ENCODE assay signal across 8 mouse cellular contexts in the genomic region with DNA sequence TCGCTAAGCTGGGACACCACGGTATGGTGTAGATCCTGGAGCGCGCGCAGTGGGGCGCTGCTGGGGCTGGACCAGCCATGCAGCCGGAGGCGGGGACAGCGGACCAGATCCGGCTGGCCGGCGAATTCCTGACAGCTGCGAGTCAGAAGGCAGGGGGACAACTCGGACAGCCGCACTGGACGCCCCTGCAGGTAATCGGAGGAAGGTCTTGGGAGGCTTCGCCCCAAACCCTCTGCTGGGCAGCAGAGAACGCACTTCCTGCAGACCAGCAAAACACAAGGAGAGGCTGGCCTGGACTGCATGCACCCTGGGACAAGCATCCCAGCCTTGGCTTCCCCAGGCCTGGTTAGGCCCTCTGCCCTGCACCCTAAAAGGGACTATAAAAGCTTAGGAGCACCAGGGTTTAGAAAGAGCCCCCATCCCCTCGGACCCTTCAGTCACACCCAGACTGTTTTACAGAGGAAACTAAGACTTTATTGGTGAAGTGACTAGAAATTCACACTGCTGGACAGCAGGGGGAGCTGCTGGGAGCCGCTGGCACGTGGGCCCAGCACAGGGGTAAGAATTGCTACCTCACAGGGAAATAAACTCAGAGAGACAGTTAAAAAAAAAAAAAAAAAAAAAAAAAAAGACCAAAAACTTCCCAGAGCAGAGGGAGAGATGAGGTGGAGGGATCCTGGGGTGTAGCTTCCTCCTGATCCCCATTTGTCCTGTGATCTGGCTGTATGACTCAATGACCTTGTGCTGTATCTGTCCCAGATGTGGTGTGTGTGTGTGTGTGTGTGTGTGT. TPM values are rescaled to one million over a fixed set of nuclear protein-coding genes. Genes with fewer than 3 reads are reported as not detected.
DNase-seq lines count a peak whose midpoint lies in the region; ATAC-seq and TF ChIP-seq lines count a peak whose summit lies in the region.

Cracr2a (plus strand) TSS at position 108 of the 790 bp plus-strand sequence.

- H3K4me2 ChIP-seq in forebrain, embryonic 13.5 days: peak within 1 kb of the TSS; percentile 75
- peak within 1 kb of the TSS; percentile 96 for H3K4me2 ChIP-seq in heart, postnatal 0 days (ENCODE audit: low read depth, low read length)
- H3K4me2 ChIP-seq in liver, embryonic 16.5 days (ENCODE audit: low read depth, low read length): peak within 1 kb of the TSS; percentile 83
- H3K4me2 ChIP-seq in neural tube, embryonic 12.5 days (replicated peaks): peak within 1 kb of the TSS; percentile 83
- peak within 1 kb of the TSS; percentile 88 for H3K4me2 ChIP-seq in stomach, postnatal 0 days (replicated peaks; ENCODE audit: low read depth)

- H3K4me3 ChIP-seq in forebrain, embryonic 13.5 days: peak within 1 kb of the TSS; percentile 45
- peak within 1 kb of the TSS; percentile 61 for H3K4me3 ChIP-seq in heart, postnatal 0 days (ENCODE audit: low read depth, low read length)
- H3K4me3 ChIP-seq in liver, embryonic 16.5 days (ENCODE audit: low read depth, low read length): peak within 1 kb of the TSS; percentile 65
- H3K4me3 ChIP-seq in neural tube, embryonic 12.5 days: peak within 1 kb of the TSS; percentile 41
- H3K4me3 ChIP-seq in stomach, postnatal 0 days (ENCODE audit: low read depth, low read length): peak within 1 kb of the TSS; percentile 52

- H3K27me3 ChIP-seq in forebrain, embryonic 13.5 days: no peaks in the 10 kb centered on the region
- peaks cover 5% of the 10 kb centered on the region; the same call in 1 of the 2 replicates for H3K27me3 ChIP-seq in heart, postnatal 0 days (ENCODE audit: control insufficient read depth, insufficient read depth, low read length)
- no peaks in the 10 kb centered on the region for H3K27me3 ChIP-seq in liver, embryonic 16.5 days (ENCODE audit: control insufficient read depth, insufficient read depth, low read depth, low read length)
- H3K27me3 ChIP-seq in neural tube, embryonic 12.5 days (replicated peaks): no peaks in the 10 kb centered on the region
- H3K27me3 ChIP-seq in stomach, postnatal 0 days (ENCODE audit: control insufficient read depth, insufficient read depth, low read length): no peaks in the 10 kb centered on the region

- DNase-seq in ES-CJ7 (ENCODE audit: low read depth, low spot score): peak; percentile 90
- DNase-seq in cerebellum, adult 11 months: peak; percentile 23
- peak; percentile 83 for DNase-seq in heart, postnatal 0 days (ENCODE audit: low spot score)
- peak; percentile 77 to 85 for DNase-seq in kidney, postnatal 25 days
- peak; percentile 90 for DNase-seq in stomach, postnatal 0 days (ENCODE audit: low spot score)

- no peak for TF ChIP-seq EP300 in heart, postnatal 0 days (IDR thresholded peaks at IDR 0.05; ENCODE audit: low read depth)
- no peak for TF ChIP-seq EP300 in stomach, postnatal 0 days (optimal IDR thresholded peaks at IDR 0.05)

- H3K27ac ChIP-seq in forebrain, embryonic 13.5 days: no peak within 1 kb of the TSS
- peak within 1 kb of the TSS; percentile 72 for H3K27ac ChIP-seq in heart, postnatal 0 days (ENCODE audit: low read depth)
- H3K27ac ChIP-seq in liver, embryonic 16.5 days (ENCODE audit: low read length): no peak within 1 kb of the TSS
- H3K27ac ChIP-seq in neural tube, embryonic 12.5 days: no peak within 1 kb of the TSS
- peak within 1 kb of the TSS; percentile 69 for H3K27ac ChIP-seq in stomach, postnatal 0 days (replicated peaks)

- H3K9ac ChIP-seq in forebrain, embryonic 13.5 days: peak within 1 kb of the TSS; percentile 57
- no peak within 1 kb of the TSS; the same call in 1 of the 2 replicates for H3K9ac ChIP-seq in heart, postnatal 0 days (replicated peaks; ENCODE audit: low read depth, low read length)
- H3K9ac ChIP-seq in liver, embryonic 16.5 days (ENCODE audit: low read depth, low read length): peak within 1 kb of the TSS; percentile 63
- H3K9ac ChIP-seq in neural tube, embryonic 12.5 days: peak within 1 kb of the TSS; percentile 57; the same call in 1 of the 2 replicates
- peak within 1 kb of the TSS; percentile 57 for H3K9ac ChIP-seq in stomach, postnatal 0 days (ENCODE audit: low read length)

- H3K36me3 ChIP-seq in forebrain, embryonic 13.5 days (ENCODE audit: poor library complexity, severe bottlenecking): no peaks in the 10 kb centered on the region
- H3K36me3 ChIP-seq in heart, postnatal 0 days (replicated peaks; ENCODE audit: control insufficient read depth, insufficient read depth, low read length): no peaks in the 10 kb centered on the region
- H3K36me3 ChIP-seq in liver, embryonic 16.5 days (ENCODE audit: control insufficient read depth, insufficient read depth): no peaks in the 10 kb centered on the region
- no peaks in the 10 kb centered on the region for H3K36me3 ChIP-seq in neural tube, embryonic 12.5 days
- H3K36me3 ChIP-seq in stomach, postnatal 0 days (ENCODE audit: control insufficient read depth, insufficient read depth, low read length): no peaks in the 10 kb centered on the region

- peak; percentile 91 for ATAC-seq in forebrain, embryonic 13.5 days
- ATAC-seq in heart, postnatal 0 days (ENCODE audit: insufficient read depth, low read depth): peak; percentile 91
- ATAC-seq in liver, embryonic 16.5 days (ENCODE audit: low read depth): peak; percentile 90
- ATAC-seq in neural tube, embryonic 12.5 days (ENCODE audit: low FRiP score, low read depth): peak; percentile 93
- ATAC-seq in stomach, postnatal 0 days (ENCODE audit: low FRiP score, low TSS enrichment): peak; percentile 95

- H3K9me3 ChIP-seq in forebrain, embryonic 13.5 days (replicated peaks): no peaks in the 10 kb centered on the region
- H3K9me3 ChIP-seq in heart, postnatal 0 days (replicated peaks; ENCODE audit: control insufficient read depth, low read length): no peaks in the 10 kb centered on the region
- H3K9me3 ChIP-seq in liver, embryonic 16.5 days (replicated peaks; ENCODE audit: control insufficient read depth, low read length): no peaks in the 10 kb centered on the region
- no peaks in the 10 kb centered on the region for H3K9me3 ChIP-seq in neural tube, embryonic 12.5 days
- no peaks in the 10 kb centered on the region for H3K9me3 ChIP-seq in stomach, postnatal 0 days (ENCODE audit: control insufficient read depth, low read length)

- H3K4me1 ChIP-seq in forebrain, embryonic 13.5 days: peaks cover 9% of the 10 kb centered on the region
- H3K4me1 ChIP-seq in heart, postnatal 0 days (ENCODE audit: control insufficient read depth, insufficient read depth): peaks cover 17% of the 10 kb centered on the region; the same call in 1 of the 2 replicates
- peaks cover 5% of the 10 kb centered on the region for H3K4me1 ChIP-seq in liver, embryonic 16.5 days (ENCODE audit: control insufficient read depth, low read depth, low read length)
- peaks cover 7% of the 10 kb centered on the region; the same call in 1 of the 2 replicates for H3K4me1 ChIP-seq in neural tube, embryonic 12.5 days
- no peaks in the 10 kb centered on the region for H3K4me1 ChIP-seq in stomach, postnatal 0 days (replicated peaks; ENCODE audit: control insufficient read depth, insufficient read depth)

- WGBS in forebrain, embryonic 13.5 days: under 1% methylated on average over 22 of the region's 22 CpGs
- under 1% methylated on average over 22 of the region's 22 CpGs for WGBS in heart, postnatal 0 days
- WGBS in liver, embryonic 16.5 days (ENCODE audit: insufficient replicate concordance): under 1% methylated on average over 22 of the region's 22 CpGs
- under 1% methylated on average over 22 of the region's 22 CpGs for WGBS in neural tube, embryonic 12.5 days
- WGBS in stomach, postnatal 0 days: under 1% methylated on average over 22 of the region's 22 CpGs

- peak; percentile 65 for TF ChIP-seq CTCF in heart, postnatal 0 days (IDR thresholded peaks at IDR 0.05; ENCODE audit: low read depth)
- peak; percentile 75 for TF ChIP-seq CTCF in stomach, postnatal 0 days (IDR thresholded peaks at IDR 0.05; ENCODE audit: low read depth)

RNA-seq across cellular contexts. Expression of gene Cracr2a, which starts in this region (rescaled TPM):
- polyA plus RNA-seq in forebrain, embryonic 13.5 days (2015; fragmentation: Nextera tagmentation; extraction: Ambion mirVana): 0.19 and 0.53 TPM in 2 replicates
- total RNA-seq in heart, postnatal 0 days (2014; rRNA removed; ENCODE audit: low replicate concordance): 0.85 and 1.7 TPM in 2 replicates
- polyA plus RNA-seq in heart, postnatal 0 days (2015; fragmentation: Nextera tagmentation; extraction: Ambion mirVana): 0.86 and 1.0 TPM in 2 replicates
- polyA plus RNA-seq in liver, embryonic 16.5 days (2015; fragmentation: Nextera tagmentation; extraction: Ambion mirVana): 1.2 and 1.3 TPM in 2 replicates
- 0.81 and 1.3 TPM in 2 replicates for polyA plus RNA-seq in neural tube, embryonic 12.5 days (2016; fragmentation: Nextera tagmentation; extraction: Ambion mirVana)
- 0.74 and 0.96 TPM in 2 replicates for polyA plus RNA-seq in stomach, postnatal 0 days (2015; fragmentation: Nextera tagmentation; extraction: Ambion mirVana)

Comparison
In these comparisons a context has a peak if more than half of its experiments do, and no peak if none do; other contexts are left out.
1. Peak in ATAC-seq, H3K4me3 ChIP-seq, H3K9ac ChIP-seq and H3K4me2 ChIP-seq in forebrain, embryonic 13.5 days; RNA of the gene not detected or under 1 TPM.
2. Peak in DNase-seq, ATAC-seq, H3K4me3 ChIP-seq, H3K27ac ChIP-seq, H3K9ac ChIP-seq and H3K4me2 ChIP-seq in stomach, postnatal 0 days; RNA of the gene not detected or under 1 TPM.
3. DNase-seq: peak in every context shown above with its lines; median percentile 90 in ES-CJ7; 90 in stomach, postnatal 0 days; 83 in heart, postnatal 0 days; 81 in kidney, postnatal 25 days; 23 in cerebellum, adult 11 months.